Mouse (Mus musculus): ENCODE data around the gene Rbfox1. TPM values are rescaled to one million over a fixed set of nuclear protein-coding genes. Genes with fewer than 3 reads are reported as not detected.

Rbfox1 gene
- polyA plus RNA-seq, 1 experiment, result 5.6 TPM

GRCm38 (mm10) chr16:7038639-7039260 lies 1153.6 kb downstream of the Rbfox1 start:
- 8% methylated on average over 18 of the region's 18 CpGs for WGBS

GRCm38 (mm10) chr16:7039404-7040367 lies 1154.5 kb downstream of the Rbfox1 start:
- no peak for TF ChIP-seq CTCF (IDR thresholded peaks at IDR 0.05; ENCODE audit: borderline replicate concordance, control insufficient read depth, extremely low read depth, insufficient read depth, low read length, poor library complexity)
- no peak for TF ChIP-seq POLR2A (IDR thresholded peaks at IDR 0.05; ENCODE audit: control insufficient read depth, extremely low read depth, insufficient read depth, low read length, poor library complexity)
- no peak overlapping the region for H3K27ac ChIP-seq (ENCODE audit: control insufficient read depth, insufficient read depth, low read length)
- DNase-seq, result no peak
- H3K4me3 ChIP-seq (ENCODE audit: control insufficient read depth, insufficient read depth, low read length), result no peak overlapping the region
- no peaks in the 10 kb centered on the region for H3K4me1 ChIP-seq (replicated peaks; ENCODE audit: control insufficient read depth, insufficient read depth, low read length)
- H3K36me3 ChIP-seq (ENCODE audit: control insufficient read depth, insufficient read depth, low read length), result no peaks in the 10 kb centered on the region
- H3K27me3 ChIP-seq (ENCODE audit: control insufficient read depth, insufficient read depth, low read length), result no peaks in the 10 kb centered on the region
- WGBS, result 5% methylated on average over 29 of the region's 30 CpGs

More at GRCm38 (mm10) chr16:7038639-7039260, 1153.6 kb downstream of the Rbfox1 start:
- Histone ChIP-seq H3K27ac (ENCODE audit: control insufficient read depth, insufficient read depth, low read length) (no peak overlapping the region), H3K27me3 (ENCODE audit: control insufficient read depth, insufficient read depth, low read length) (no peaks in the 10 kb centered on the region), H3K4me3 (ENCODE audit: control insufficient read depth, insufficient read depth, low read length) (no peak overlapping the region), H3K4me1 (replicated peaks; ENCODE audit: control insufficient read depth, insufficient read depth, low read length) (no peaks in the 10 kb centered on the region), H3K36me3 (ENCODE audit: control insufficient read depth, insufficient read depth, low read length) (no peaks in the 10 kb centered on the region)
- no peak for DNase-seq
- TF ChIP-seq POLR2A (IDR thresholded peaks at IDR 0.05; ENCODE audit: control insufficient read depth, extremely low read depth, insufficient read depth, low read length, poor library complexity) (no peak), CTCF (IDR thresholded peaks at IDR 0.05; ENCODE audit: borderline replicate concordance, control insufficient read depth, extremely low read depth, insufficient read depth, low read length, poor library complexity) (no peak)

GRCm38 (mm10) chr16:7040691-7041090 lies 1155.5 kb downstream of the Rbfox1 start:
- no peak overlapping the region for H3K27ac ChIP-seq (ENCODE audit: control insufficient read depth, insufficient read depth, low read length)
- DNase-seq, result no peak
- WGBS, result 58% methylated on average over 6 of the region's 6 CpGs
- H3K4me1 ChIP-seq (replicated peaks; ENCODE audit: control insufficient read depth, insufficient read depth, low read length), result no peaks in the 10 kb centered on the region
- no peaks in the 10 kb centered on the region for H3K27me3 ChIP-seq (ENCODE audit: control insufficient read depth, insufficient read depth, low read length)
- TF ChIP-seq CTCF (IDR thresholded peaks at IDR 0.05; ENCODE audit: borderline replicate concordance, control insufficient read depth, extremely low read depth, insufficient read depth, low read length, poor library complexity) (no peak), POLR2A (IDR thresholded peaks at IDR 0.05; ENCODE audit: control insufficient read depth, extremely low read depth, insufficient read depth, low read length, poor library complexity) (no peak)
- H3K36me3 ChIP-seq (ENCODE audit: control insufficient read depth, insufficient read depth, low read length), result no peaks in the 10 kb centered on the region
- H3K4me3 ChIP-seq (ENCODE audit: control insufficient read depth, insufficient read depth, low read length), result no peak overlapping the region

- 68% methylated on average over 2 of the region's 2 CpGs for WGBS
- no peaks in the 10 kb centered on the region for H3K27me3 ChIP-seq (ENCODE audit: control insufficient read depth, insufficient read depth, low read length)
Observed at GRCm38 (mm10) chr16:7047421-7047820, 1162.3 kb downstream of the Rbfox1 start.

GRCm38 (mm10) chr16:7049162-7049971 lies 1164.2 kb downstream of the Rbfox1 start:
- 22% methylated on average over 18 of the region's 18 CpGs for WGBS
- Histone ChIP-seq H3K36me3 (ENCODE audit: control insufficient read depth, insufficient read depth, low read length) (no peaks in the 10 kb centered on the region), H3K27ac (ENCODE audit: control insufficient read depth, insufficient read depth, low read length) (no peak overlapping the region), H3K27me3 (ENCODE audit: control insufficient read depth, insufficient read depth, low read length) (no peaks in the 10 kb centered on the region), H3K4me1 (replicated peaks; ENCODE audit: control insufficient read depth, insufficient read depth, low read length) (no peaks in the 10 kb centered on the region), H3K4me3 (ENCODE audit: control insufficient read depth, insufficient read depth, low read length) (no peak overlapping the region)
- DNase-seq, result peak; percentile 3
- no peak for TF ChIP-seq POLR2A (IDR thresholded peaks at IDR 0.05; ENCODE audit: control insufficient read depth, extremely low read depth, insufficient read depth, low read length, poor library complexity)
- no peak for TF ChIP-seq CTCF (IDR thresholded peaks at IDR 0.05; ENCODE audit: borderline replicate concordance, control insufficient read depth, extremely low read depth, insufficient read depth, low read length, poor library complexity)

More at GRCm38 (mm10) chr16:7047421-7047820, 1162.3 kb downstream of the Rbfox1 start:
- H3K36me3 ChIP-seq (ENCODE audit: control insufficient read depth, insufficient read depth, low read length), result no peaks in the 10 kb centered on the region
- DNase-seq, result no peak
- no peak for TF ChIP-seq CTCF (IDR thresholded peaks at IDR 0.05; ENCODE audit: borderline replicate concordance, control insufficient read depth, extremely low read depth, insufficient read depth, low read length, poor library complexity)
- no peak for TF ChIP-seq POLR2A (IDR thresholded peaks at IDR 0.05; ENCODE audit: control insufficient read depth, extremely low read depth, insufficient read depth, low read length, poor library complexity)
- H3K4me1 ChIP-seq (replicated peaks; ENCODE audit: control insufficient read depth, insufficient read depth, low read length), result no peaks in the 10 kb centered on the region
- H3K4me3 ChIP-seq (ENCODE audit: control insufficient read depth, insufficient read depth, low read length), result no peak overlapping the region
- H3K27ac ChIP-seq (ENCODE audit: control insufficient read depth, insufficient read depth, low read length), result no peak overlapping the region

GRCm38 (mm10) chr16:7050945-7051344 lies 1165.8 kb downstream of the Rbfox1 start:
- DNase-seq, result no peak
- TF ChIP-seq CTCF (IDR thresholded peaks at IDR 0.05; ENCODE audit: borderline replicate concordance, control insufficient read depth, extremely low read depth, insufficient read depth, low read length, poor library complexity) (no peak), POLR2A (IDR thresholded peaks at IDR 0.05; ENCODE audit: control insufficient read depth, extremely low read depth, insufficient read depth, low read length, poor library complexity) (no peak)
- no peaks in the 10 kb centered on the region for H3K27me3 ChIP-seq (ENCODE audit: control insufficient read depth, insufficient read depth, low read length)
- H3K4me1 ChIP-seq (replicated peaks; ENCODE audit: control insufficient read depth, insufficient read depth, low read length), result no peaks in the 10 kb centered on the region
- no peak overlapping the region for H3K27ac ChIP-seq (ENCODE audit: control insufficient read depth, insufficient read depth, low read length)
- no peaks in the 10 kb centered on the region for H3K36me3 ChIP-seq (ENCODE audit: control insufficient read depth, insufficient read depth, low read length)
- WGBS, result 89% methylated on average over 9 of the region's 9 CpGs
- H3K4me3 ChIP-seq (ENCODE audit: control insufficient read depth, insufficient read depth, low read length), result no peak overlapping the region

Measured in thymus, adult 2 months (tissue).